Mouse (Mus musculus): ENCODE results near the gene Zfp821.
A peak's percentile ranks its signal among the peaks of the same experiment; 100 is the strongest.
"Not testable (repeated sequence)": the region's sequence is repeated elsewhere in the genome, so short reads cannot be mapped to it uniquely, and the experiment has no call there.

Zfp821 gene

DNA sequence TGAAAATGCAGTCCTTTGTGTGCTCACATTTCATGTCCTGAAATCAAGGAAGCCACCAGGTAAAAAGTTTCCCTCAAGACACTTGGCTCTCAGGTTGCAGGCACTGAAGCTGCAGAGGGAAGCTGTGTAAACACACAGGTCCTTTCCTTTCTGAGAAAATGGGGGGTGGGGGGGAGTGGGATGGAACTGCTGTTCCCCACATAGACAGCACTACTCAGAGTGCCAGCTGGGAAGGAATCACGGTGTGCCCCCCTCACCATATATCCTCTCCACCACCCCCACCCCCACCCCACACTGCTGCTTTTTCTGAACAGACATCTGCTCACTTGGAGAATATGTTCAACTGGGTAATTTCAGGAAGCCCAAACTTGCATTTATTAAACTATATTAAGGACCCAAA is 7.2 kb downstream of the Zfp821 start:
- DNase-seq (ENCODE audit: low spot score in 2 of 2) = no peak

GRCm38 (mm10) chr8:109714961-109715360 is 9.6 kb downstream of the Zfp821 start:
- no peak for DNase-seq (ENCODE audit: low spot score in 2 of 2)

GRCm38 (mm10) chr8:109725106-109725505 is 19.8 kb downstream of the Zfp821 start:
- no peak for DNase-seq (ENCODE audit: low spot score in 2 of 2)

DNA sequence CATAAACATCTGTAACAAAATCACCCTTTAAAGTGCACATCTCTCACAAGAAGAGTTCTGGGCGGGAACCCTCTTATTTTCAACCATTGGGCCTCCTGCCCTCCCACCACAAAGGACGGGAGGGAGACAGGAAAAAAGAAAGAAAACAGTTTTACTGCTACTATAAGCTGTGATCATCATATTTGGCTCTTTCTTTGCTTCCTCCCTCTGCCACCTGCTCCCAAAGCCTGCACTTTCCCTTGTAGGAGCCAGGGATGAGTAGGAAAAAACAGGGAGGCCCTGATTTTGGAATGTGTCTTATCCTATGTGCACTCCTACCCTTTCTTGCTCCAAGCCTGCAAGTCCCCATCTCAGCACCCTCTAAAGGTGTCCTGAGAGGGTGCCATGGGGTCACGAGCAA is 25.7 kb downstream of the Zfp821 start:
- no peak for DNase-seq (ENCODE audit: low spot score in 2 of 2)

DNA sequence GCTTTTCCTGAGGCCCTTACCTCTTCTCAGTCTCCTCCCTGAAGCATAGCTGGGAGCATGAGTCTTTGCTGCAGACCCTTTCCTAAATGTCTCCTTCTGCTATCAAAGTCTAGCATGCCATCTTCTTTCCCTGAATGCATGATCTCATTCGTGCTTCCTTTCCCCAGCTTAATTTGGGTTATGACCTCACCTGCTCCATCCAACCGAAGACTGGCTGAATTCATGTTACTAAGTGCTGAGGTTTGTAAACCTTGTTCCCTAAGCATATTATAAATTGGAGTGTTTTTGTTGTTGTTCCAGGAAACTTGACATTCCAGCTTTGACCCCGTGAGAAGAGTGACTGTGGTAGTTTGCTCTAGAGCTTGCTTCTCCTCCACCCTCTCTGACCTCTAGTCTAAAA is 28.7 kb downstream of the Zfp821 start:
- no peak for DNase-seq (ENCODE audit: low spot score in 2 of 2)

- no peak for DNase-seq (ENCODE audit: low spot score in 2 of 2)
These were observed 31.5 kb downstream of the Zfp821 start for GRCm38 (mm10) chr8:109736819-109737218.

DNA sequence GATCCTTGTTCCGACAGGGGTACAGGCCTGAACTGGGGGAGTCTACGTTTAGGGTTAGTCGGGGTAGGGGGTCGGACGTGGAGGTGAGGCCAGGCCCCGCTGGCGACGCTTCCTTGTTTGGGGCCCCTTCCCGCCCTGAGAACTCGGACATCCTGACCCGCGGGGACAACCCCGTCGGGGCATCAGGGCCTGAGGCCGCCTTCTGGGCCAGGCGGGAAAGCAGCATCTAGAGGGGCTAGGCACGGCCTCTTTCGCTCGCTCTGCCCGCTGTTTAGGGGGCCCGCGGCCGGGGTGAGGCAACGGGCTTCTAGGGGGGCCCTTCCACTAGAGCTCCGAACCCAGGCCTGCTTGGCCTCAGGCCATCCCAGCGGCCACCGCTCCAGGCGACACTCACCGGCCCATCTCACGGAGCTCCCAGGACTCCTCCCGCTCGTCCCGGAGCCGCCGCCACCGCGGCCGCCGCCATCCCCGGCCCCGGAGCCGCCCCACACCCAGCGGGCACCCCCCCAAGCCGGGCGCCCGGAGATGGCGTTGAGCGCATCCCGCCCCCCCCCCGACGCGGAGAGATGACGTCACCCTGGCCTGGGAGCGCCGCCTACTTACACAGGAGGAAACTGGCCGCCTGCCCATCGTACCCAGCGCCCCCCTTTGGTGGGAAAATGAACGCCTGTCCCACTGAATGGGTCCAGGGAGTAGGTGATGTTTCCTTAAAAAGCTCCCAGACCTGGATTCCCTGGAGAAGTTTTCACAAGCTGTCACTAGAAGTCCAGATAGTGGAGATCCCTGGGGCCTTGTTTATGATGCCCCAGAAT is 32.1 kb downstream of the Zfp821 start, which contains the start of gene Atxn1l:
TSS of gene Atxn1l (minus strand) at position 503 of the 812 bp plus-strand sequence.
- DNase-seq (ENCODE audit: low spot score in 2 of 2) = peak; percentile 81 to 92

GRCm38 (mm10) chr8:109738049-109738380 is 32.7 kb downstream of the Zfp821 start:
- no peak for DNase-seq (ENCODE audit: low spot score in 2 of 2)

GRCm38 (mm10) chr8:109747468-109748199 is 42.3 kb downstream of the Zfp821 start:
- DNase-seq (ENCODE audit: low spot score in 2 of 2) = no peak

DNA sequence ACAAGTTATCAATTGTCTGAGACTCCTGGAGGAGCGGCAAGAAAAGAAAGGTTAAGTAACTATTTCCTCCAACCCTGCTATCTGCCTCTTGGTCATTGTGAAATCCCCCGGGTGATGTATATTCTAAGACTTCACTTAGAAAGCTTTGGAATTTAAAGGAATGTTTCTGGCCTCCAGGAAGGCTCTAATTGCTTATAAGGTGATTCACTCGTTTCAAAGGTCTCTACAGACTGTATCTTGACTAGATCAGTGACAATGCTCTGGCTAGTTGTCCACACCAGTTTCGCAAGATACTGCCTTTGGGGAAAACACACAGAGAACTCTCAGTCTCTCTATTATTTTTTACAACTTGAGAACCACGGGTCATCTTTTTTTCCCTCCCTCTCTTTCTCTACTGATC is 44.9 kb downstream of the Zfp821 start:
- DNase-seq (ENCODE audit: low spot score in 2 of 2) = no peak

- peak; percentile 17 to 76 for DNase-seq (ENCODE audit: low spot score in 2 of 2)
These were observed 45.4 kb downstream of the Zfp821 start for GRCm38 (mm10) chr8:109750699-109751098.

DNA sequence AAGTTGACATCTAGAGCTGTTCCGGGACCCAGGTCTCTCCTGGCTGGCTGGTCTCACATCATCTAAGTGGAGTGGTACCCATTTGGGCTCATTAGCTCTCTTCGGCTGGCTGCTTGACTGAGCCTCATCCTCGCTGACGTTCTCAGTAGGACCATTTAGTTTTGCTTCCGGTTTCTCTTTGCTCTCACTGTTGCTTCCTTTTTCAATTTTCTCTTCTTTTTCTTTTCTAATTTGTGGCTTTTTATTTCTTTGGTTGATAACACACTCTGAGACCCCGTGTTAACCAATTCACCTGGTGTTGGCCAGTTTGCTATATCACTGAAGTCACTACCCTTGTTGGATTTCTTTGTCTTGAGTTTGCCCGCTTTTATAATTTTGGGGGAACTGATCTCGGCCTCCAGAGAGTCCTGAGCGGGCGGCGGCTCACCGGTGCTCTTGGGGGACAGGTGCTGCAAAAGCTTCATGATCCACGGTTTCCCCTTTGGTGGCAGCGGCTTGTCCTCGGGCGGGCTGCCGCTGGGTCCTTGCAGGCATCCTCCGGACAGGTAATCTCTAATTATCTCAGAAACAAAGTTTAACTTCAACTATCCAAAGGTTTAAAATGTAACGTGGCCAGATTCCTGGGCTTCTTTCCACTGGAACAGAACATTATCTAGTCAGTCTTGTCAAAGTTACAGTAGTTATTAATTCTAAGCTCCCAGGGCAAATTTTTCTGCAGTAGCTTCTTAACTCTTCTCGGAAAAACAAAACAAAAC is 46.6 kb downstream of the Zfp821 start:
- no peak for DNase-seq (ENCODE audit: low spot score in 2 of 2)

- DNase-seq (ENCODE audit: low spot score in 2 of 2) = no peak
These were observed 49.4 kb downstream of the Zfp821 start for GRCm38 (mm10) chr8:109754696-109755095.

GRCm38 (mm10) chr8:109755554-109755953 is 50.2 kb downstream of the Zfp821 start:
- DNase-seq (ENCODE audit: low spot score in 2 of 2) = not testable (repeated sequence)

DNA sequence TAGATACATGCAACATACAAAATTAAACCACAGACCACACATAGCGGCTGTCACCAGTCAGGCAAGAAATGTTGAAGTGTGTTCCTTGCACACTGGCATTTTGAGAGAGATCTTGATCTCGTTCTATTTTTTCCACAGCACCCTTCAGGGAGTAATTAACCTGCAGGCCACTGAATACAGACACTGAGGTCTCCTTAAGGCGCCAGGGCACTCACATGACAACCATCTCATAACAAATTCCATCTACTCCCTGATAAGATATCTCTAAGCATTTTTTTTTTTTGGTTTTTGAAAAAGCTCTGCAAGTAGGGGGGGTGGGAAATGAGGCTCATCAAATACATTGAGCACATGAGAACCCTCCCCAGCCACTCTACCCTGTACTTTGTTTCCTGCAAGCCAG is 51.5 kb downstream of the Zfp821 start:
- DNase-seq (ENCODE audit: low spot score in 2 of 2) = no peak

DNA sequence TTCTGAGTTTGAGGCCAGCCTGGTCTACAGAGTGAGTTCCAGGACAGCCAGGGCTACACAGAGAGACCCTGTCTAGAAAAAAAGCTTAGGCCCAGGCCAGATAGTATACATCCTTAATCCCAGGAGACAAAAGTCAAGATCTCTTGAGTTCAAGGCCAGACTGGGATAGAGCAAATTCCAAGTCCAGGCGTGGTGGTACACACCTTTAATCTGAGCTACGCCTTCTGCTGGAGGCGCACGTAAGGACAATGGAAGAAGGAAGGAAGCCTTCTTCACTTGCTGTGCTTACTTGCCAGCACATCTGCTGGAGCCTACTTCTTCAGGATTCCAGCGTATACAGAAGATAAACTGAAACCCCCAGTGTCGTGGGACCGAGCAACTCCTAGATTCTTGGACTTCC is 54.1 kb downstream of the Zfp821 start:
- no peak for DNase-seq (ENCODE audit: low spot score in 2 of 2)

DNA sequence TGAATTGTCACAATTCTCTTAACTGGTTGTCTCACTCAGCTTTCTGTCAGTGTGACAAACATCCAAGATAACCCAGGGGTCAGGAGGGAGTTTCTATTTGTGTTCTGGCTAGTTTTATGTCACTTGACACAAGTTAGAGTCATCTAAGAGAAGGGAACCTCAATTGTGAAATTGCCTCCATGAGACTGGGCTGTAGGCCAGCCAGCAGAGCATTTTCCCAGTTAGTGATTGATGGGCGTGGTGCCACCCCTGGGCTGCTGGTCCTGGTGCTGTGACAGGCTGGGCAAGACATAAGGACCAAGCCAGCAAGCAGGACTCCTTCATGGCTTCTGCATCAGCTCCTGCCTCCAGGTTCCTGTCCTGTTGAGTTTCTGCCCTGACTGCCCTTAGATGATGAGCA is 54.9 kb downstream of the Zfp821 start:
- DNase-seq (ENCODE audit: low spot score in 2 of 2) = no peak

DNA sequence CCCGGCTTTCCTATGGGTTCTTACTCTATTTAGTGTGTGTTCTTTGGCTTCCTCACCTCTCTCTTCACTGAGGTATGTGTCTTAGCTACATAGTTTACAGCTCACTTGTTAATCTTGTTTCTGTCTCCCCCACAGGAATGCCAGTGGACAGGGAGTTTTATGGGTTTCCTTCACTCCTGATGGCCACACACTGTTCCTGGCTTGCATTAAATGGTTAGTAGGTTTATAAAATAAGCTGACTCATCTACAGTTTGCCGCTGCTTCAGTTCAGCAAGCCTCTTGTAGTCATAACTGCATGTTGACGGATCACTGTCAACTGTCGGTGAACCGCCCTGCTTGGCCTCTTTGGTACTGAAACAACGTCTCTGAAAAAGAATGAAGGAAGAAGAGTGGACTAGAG is 58.7 kb downstream of the Zfp821 start:
- DNase-seq (ENCODE audit: low spot score in 2 of 2) = no peak

- no peak for DNase-seq (ENCODE audit: low spot score in 2 of 2)
These were observed 60.7 kb downstream of the Zfp821 start for GRCm38 (mm10) chr8:109766081-109766480.

GRCm38 (mm10) chr8:109773154-109773553 is 67.8 kb downstream of the Zfp821 start:
- no peak for DNase-seq (ENCODE audit: low spot score in 2 of 2)
